Mouse (Mus musculus) ES-E14 (cell line): Measurements from ENCODE around the gene Rora. TPM values are rescaled to one million over a fixed set of nuclear protein-coding genes. Genes with fewer than 3 reads are reported as not detected.

ENCODE experiments used
- DNase-seq: peaks from one replicate; pipeline ENCODE4 v3.0.0-alpha.2; 2013; ENCODE audit warnings: low read depth, low spot score
- H3K27ac ChIP-seq: 2 replicates; pipeline ENCODE4 v1.5.1; 2012; ENCODE audit warnings: low read depth, mild to moderate bottlenecking, low read length, moderate library complexity, mixed read lengths; ENCODE audit not compliant: poor library complexity, insufficient read depth, severe bottlenecking
- H3K36me3 ChIP-seq: 2 replicates; pipeline ENCODE4 v1.6.1; 2012; ENCODE audit warnings: mild to moderate bottlenecking, low read length, moderate library complexity, mixed read lengths; ENCODE audit not compliant: control insufficient read depth, poor library complexity, insufficient read depth, severe bottlenecking
- H3K4me1 ChIP-seq, 2 experiments: fragments of 150-350 bp in 1 of 2; sonication (generic) in 1 of 2; 2 replicates each; pipeline ENCODE4 v1.6.1; 2012; ENCODE audit warnings: low read length in 2 of 2, mild to moderate bottlenecking in 1 of 2, mixed read lengths in 1 of 2; ENCODE audit not compliant: control insufficient read depth in 2 of 2, insufficient read depth in 2 of 2, poor library complexity in 1 of 2
- H3K4me3 ChIP-seq, 2 experiments: fragments of 150-350 bp in 1 of 2; sonication (generic) in 1 of 2; 2 replicates each; pipeline ENCODE4 v1.5.1; 2012; ENCODE audit warnings: low read length in 2 of 2, low read depth in 1 of 2, mild to moderate bottlenecking in 1 of 2, mixed read lengths in 1 of 2; ENCODE audit not compliant: insufficient read depth in 1 of 2, poor library complexity in 1 of 2, severe bottlenecking in 1 of 2
- H3K9ac ChIP-seq: 2 replicates; pipeline ENCODE4 v1.6.1; 2012; ENCODE audit warnings: low read depth, mild to moderate bottlenecking, low read length, mixed read lengths; ENCODE audit not compliant: poor library complexity, insufficient read depth, severe bottlenecking
- H3K9me3 ChIP-seq: fragments of 150-350 bp; sonication (generic); 2 replicates; pipeline ENCODE4 v1.6.1; 2012; ENCODE audit warnings: low read depth, mild to moderate bottlenecking, low read length; ENCODE audit not compliant: control insufficient read depth, insufficient read depth
- CHD2 ChIP-seq: IDR thresholded peaks from 2 replicates; pipeline ENCODE4 v1.6.1; 2014; ENCODE audit warnings: mild to moderate bottlenecking, low read depth, low read length, inconsistent platforms
- HCFC1 ChIP-seq: IDR thresholded peaks from 2 replicates; pipeline ENCODE4 v1.6.1; 2012; ENCODE audit warnings: low read length, inconsistent platforms, borderline replicate concordance; ENCODE audit not compliant: insufficient read depth
- MAFK ChIP-seq: IDR thresholded peaks from 2 replicates; pipeline ENCODE4 v1.6.1; 2014; ENCODE audit warnings: mild to moderate bottlenecking, low read depth, low read length, inconsistent platforms; ENCODE audit not compliant: insufficient read depth
- ZC3H11A ChIP-seq: IDR thresholded peaks from 2 replicates; pipeline ENCODE4 v1.6.1; 2012; ENCODE audit warnings: low read depth, mild to moderate bottlenecking, inconsistent platforms, low read length, borderline replicate concordance
- ZNF384 ChIP-seq: IDR thresholded peaks from 2 replicates; pipeline ENCODE4 v1.6.1; 2012; ENCODE audit warnings: low read depth, low read length, inconsistent platforms
- in situ Hi-C, 2 experiments: fragments of 600-800 bp; cut with MboI; formaldehyde crosslinking; loops; one replicate each; pipeline ENCODE4 v1.15.1; 2025; ENCODE audit warnings: low sequenced_read_pairs in 2 of 2, inconsistent platforms in 1 of 2; ENCODE audit not compliant: unreplicated experiment in 2 of 2
- total RNA-seq: library from RNA; depleted of rRNA; stranded (reverse); fragments of 300-350 nt; gene quantifications from 2 replicates; pipeline ENCODE4 v1.2.3, GENCODE M21; 2012

Gene Rora
- total RNA-seq, 1 experiment, result 2.1 TPM

DNA sequence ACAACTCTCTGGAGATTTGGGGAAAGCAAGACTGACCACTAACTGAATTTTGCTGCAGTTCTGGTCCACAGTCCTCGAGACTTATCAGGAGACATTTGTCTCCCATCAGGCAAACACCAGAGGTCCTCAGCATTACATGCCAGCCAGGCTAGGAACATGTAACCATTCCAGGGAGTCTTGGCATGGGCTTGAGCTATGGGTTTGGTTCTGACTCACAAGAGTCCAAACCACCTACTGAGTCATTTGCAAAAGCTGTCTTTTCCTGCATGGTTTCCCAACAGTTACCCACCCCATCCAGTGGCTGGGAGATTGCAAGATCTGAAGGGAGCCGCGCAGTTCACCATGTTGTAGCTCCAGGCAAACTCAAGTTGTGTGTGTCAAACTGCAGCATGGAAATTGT, 290.4 kb downstream of the Rora start:
- no peak overlapping the region for H3K9ac ChIP-seq
- H3K9me3 ChIP-seq, result no peaks in the 10 kb centered on the region
- H3K36me3 ChIP-seq, result no peaks in the 10 kb centered on the region
- no peak for TF ChIP-seq ZC3H11A
- no peak for TF ChIP-seq HCFC1
- no peak for TF ChIP-seq MAFK
- no peak for TF ChIP-seq ZNF384
- no peaks in the 10 kb centered on the region for H3K4me1 ChIP-seq
- no peak overlapping the region for H3K4me3 ChIP-seq
- H3K27ac ChIP-seq, result no peak overlapping the region
- no peak for DNase-seq
- in situ Hi-C loops, result no loop called here

DNA sequence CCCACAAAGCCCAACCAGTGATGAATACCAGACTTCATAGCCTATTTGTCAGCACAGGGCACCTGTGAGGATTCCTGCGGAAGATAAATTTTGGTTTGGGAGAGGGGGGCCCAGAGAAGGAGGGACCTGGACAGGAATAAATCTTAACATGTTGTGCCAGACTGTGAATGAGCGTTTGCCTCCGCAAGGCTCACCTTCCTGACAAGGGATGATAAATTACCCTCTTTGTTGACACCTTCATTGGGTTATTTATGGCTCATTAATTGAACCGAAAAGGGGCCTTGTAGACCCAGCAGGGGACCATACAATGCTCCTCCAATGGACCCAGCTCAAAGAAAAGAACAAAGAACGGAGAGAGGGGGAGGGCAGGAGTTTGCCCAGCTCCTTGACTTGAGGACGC, 294.1 kb downstream of the Rora start:
- no peaks in the 10 kb centered on the region for H3K4me1 ChIP-seq
- no peak overlapping the region for H3K9ac ChIP-seq
- no peak for DNase-seq
- no peak overlapping the region for H3K27ac ChIP-seq
- no peaks in the 10 kb centered on the region for H3K36me3 ChIP-seq
- TF ChIP-seq ZNF384 (no peak), HCFC1 (no peak), MAFK (no peak), CHD2 (no peak), ZC3H11A (no peak)
- in situ Hi-C loops, result no loop called here
- no peaks in the 10 kb centered on the region for H3K9me3 ChIP-seq
- no peak overlapping the region for H3K4me3 ChIP-seq

DNA sequence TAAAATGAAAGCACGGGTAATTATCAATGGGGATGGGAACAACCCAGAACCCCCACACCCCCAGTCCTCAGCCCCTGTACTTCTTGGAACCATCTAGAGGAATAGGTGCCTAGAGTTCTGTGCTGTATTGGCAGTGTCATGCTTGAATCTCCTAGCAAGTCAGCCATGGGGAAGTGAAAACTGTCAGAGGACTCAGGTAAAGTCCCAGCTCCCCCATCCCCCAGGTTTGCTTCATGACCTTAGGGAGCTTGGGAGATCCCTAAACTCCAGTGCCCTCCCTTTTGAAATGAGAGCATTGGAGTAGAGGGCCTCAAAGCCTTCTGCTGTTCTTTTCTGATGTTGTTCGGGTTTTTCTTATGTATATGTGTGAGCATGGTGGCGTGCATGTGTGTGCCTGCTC, 294.6 kb downstream of the Rora start:
- H3K27ac ChIP-seq, result no peak overlapping the region
- no peak for DNase-seq
- H3K9ac ChIP-seq, result no peak overlapping the region
- no peak overlapping the region for H3K4me3 ChIP-seq
- H3K9me3 ChIP-seq, result no peaks in the 10 kb centered on the region
- no peaks in the 10 kb centered on the region for H3K36me3 ChIP-seq
- no peak for TF ChIP-seq CHD2
- no peak for TF ChIP-seq ZC3H11A
- no peak for TF ChIP-seq MAFK
- no peak for TF ChIP-seq ZNF384
- no peak for TF ChIP-seq HCFC1
- H3K4me1 ChIP-seq, result no peaks in the 10 kb centered on the region
- in situ Hi-C loops, result no loop called here

DNA sequence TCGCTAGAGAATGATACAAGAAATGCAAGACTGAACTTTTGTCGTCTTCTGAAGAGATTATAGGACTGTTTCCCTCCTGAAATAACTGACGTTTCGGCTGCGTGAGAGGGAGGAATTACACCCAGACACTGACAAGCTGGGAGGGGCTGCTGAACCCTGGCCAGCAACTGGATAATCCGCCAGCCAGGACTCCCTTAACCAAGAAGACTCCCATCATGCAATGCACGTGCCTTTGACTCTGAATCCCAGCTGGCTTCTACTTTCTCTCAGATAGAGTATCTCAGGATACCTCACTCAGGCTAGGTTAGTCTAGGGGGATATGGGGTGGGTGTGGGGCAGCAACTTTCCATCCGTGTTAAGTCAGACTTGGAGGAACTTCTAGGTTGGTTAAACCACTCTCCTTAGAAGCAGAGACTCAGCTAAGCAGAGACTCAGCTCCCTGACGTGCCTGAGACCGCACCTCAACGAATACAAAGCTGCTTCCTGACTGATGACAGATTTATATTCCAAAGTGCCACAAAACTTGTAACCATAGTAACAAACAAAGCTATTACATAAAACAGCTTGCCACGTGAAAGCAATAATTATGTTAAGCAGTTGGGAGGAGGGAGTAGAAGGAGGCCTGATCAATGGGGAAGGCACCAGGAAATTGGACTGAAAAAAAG, 302.8 kb downstream of the Rora start:
- Histone ChIP-seq H3K9me3 (no peaks in the 10 kb centered on the region), H3K36me3 (no peaks in the 10 kb centered on the region), H3K4me3 (no peak overlapping the region), H3K9ac (no peak overlapping the region), H3K27ac (no peak overlapping the region), H3K4me1 (peaks cover 0 to 2% of the 10 kb centered on the region in 2 experiments; a peak in 1 of 4 replicates)
- DNase-seq, result no peak
- in situ Hi-C loops, result no loop called here
- TF ChIP-seq HCFC1 (no peak), CHD2 (no peak), MAFK (no peak), ZC3H11A (no peak), ZNF384 (no peak)
